Mouse (Mus musculus): ENCODE data around the gene Tmem120b.
A peak's percentile ranks its signal among the peaks of the same experiment; 100 is the strongest.

Gene Tmem120b

GRCm38 (mm10) chr5:123068115-123068514 lies at the start of gene Tmem120b:
TSS of gene Tmem120b (plus strand) at chr5:123068415.
- DNase-seq (ENCODE audit: low spot score) = no peak

- DNase-seq (ENCODE audit: low spot score) = peak; percentile 40
Measured at GRCm38 (mm10) chr5:123019336-123020016, 48.7 kb upstream of the Tmem120b start.

GRCm38 (mm10) chr5:123020426-123020825 lies 47.8 kb upstream of the Tmem120b start:
- no peak for DNase-seq (ENCODE audit: low spot score)

DNA sequence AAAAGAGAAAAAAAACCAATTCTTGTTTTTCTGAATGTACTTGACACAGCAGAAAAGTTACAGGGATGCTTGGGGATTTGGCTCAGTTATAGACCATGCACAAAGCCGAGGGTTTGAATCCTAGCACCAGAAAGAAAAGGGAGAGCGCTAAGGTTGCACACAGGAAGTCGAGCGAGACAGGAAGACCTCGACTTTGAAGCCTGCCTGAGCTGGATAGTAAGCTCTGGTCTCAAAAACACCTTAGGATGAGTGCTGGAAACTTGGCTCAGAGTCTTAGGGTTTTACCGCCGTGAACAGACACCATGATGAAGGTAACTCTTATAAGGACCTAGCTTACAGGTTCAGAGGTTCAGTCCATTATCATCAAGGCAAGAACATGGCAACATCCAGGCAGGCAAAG lies 46.8 kb upstream of the Tmem120b start:
- no peak for DNase-seq (ENCODE audit: low spot score)

GRCm38 (mm10) chr5:123023049-123023448 lies 45.2 kb upstream of the Tmem120b start:
- DNase-seq (ENCODE audit: low spot score) = peak; percentile 66

- DNase-seq (ENCODE audit: low spot score) = no peak
Measured at GRCm38 (mm10) chr5:123024312-123024711, 43.9 kb upstream of the Tmem120b start.

GRCm38 (mm10) chr5:123024965-123025573 lies 43.1 kb upstream of the Tmem120b start:
- peak; percentile 48 for DNase-seq (ENCODE audit: low spot score)

GRCm38 (mm10) chr5:123026414-123026813 lies 41.8 kb upstream of the Tmem120b start:
- no peak for DNase-seq (ENCODE audit: low spot score)

DNA sequence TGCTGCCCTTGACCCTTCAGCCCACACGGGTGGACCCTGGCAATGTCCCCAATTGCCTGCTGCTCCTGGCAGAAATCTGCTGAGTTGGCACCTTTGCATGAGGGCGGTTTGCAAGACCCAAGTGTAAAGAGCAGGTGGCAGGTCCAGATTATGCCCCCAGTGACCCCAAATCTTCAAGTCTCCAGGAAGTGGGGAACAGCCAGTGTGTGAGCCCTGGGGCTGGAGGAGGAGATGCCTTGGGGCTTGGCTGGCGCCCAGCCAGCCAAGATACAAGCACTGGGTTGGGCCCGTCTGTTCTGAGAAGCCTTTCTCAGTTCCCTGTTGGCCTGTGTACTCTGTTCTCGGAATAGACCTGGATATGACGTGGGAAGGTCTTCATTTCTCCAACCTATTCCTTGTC lies 40.8 kb upstream of the Tmem120b start:
- no peak for DNase-seq (ENCODE audit: low spot score)

DNA sequence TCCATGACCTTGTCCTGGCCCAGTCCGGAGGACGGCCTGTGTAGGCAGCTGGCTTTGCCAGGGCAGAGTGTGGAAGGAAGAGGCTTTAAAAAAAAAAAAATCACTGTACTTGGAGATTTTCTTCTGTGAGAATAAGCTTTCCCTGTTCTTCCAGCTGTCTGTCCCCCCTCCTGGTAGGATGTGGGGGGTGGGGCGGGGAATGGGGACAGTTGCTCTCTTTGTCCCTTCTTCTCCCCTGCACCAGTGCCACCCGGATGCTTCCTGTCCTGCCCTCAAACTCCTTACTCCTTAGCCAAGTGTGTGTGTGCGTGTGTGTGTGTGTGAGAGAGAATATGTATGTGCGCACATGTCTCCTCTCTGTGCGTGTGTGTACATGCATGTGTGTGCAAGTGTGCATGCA lies 38.5 kb upstream of the Tmem120b start:
- no peak for DNase-seq (ENCODE audit: low spot score)

DNA sequence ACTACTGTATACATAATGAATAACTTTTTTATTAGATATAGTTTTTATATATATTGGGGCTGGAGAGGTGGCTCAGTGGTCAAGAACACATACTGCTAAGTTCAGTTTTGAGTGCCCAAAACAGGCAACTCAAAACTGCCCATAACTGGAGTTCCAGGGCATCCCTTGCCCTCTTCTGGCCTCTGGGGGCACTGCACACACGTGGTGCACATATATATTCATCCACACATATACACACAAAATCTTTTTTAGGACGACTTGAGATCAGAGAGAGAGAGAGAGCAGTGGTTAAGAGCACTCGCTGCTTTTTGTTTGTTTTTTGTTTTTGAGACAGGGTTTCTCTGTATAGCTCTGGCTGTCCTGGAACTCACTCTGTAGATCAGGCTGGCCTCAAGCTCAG lies 36.9 kb upstream of the Tmem120b start:
- no peak for DNase-seq (ENCODE audit: low spot score)

DNA sequence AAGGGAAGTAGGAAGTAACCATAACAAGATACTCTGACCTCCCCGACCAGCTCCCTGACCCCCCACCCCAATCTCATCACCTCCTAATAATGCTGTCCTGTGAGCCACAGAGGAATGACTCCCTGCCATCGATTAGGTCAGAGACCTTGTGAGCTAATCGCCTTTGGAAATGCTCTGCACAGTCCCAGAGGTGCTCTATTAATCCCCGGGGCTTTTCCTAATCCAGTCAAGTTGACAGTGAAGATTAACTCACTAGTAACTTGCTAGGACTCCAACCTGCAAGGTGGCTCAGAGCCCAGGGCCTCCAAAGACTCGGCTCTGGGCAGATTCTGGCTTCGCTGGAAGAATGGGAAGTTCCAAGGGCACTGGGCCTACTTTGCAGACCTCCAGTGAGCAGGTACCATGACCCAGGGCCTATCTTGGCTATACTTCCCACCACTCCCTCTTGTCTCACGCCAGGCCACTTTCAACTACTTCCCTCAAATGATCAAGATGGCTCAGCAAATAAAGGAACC lies 34.5 kb upstream of the Tmem120b start:
- DNase-seq (ENCODE audit: low spot score) = no peak

DNA sequence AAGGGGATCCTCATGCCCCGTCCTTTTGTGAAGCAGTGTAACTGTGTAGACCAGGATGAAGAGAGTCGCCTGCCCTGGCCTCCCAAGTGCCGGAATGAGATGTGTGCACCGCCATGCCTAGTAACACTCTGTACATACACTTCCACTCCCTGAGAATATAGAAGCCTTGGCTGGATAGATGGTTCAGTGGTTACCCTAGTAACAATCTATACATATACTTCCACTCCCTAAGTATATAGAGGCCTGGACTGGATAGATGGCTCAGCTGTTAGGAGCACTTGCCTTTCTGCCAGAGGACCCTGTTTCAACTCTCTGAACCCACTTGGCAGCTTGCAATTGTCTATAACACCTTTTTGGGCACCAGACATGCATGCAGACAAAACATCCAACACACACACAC lies 33.1 kb upstream of the Tmem120b start:
- DNase-seq (ENCODE audit: low spot score) = no peak

DNA sequence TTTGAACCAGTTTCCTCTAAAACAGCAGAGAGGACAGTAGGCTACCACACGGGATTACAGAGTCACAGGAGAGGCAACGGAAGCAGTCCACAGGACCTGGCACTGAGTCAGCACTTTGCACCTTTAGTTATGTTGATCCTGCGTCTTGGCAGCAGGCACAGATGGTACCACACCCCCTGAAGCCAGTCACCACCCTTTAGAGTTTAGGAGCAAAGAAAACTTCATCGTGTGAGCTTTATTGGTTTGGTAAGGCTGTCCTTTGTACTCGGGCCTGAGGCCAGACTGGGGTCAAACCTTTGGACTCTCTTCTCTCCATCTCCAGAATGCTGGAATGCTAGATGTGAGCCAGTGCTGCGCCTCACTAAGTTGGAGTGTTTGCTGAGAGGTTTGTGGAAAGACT lies 32.7 kb upstream of the Tmem120b start:
- DNase-seq (ENCODE audit: low spot score) = no peak

DNA sequence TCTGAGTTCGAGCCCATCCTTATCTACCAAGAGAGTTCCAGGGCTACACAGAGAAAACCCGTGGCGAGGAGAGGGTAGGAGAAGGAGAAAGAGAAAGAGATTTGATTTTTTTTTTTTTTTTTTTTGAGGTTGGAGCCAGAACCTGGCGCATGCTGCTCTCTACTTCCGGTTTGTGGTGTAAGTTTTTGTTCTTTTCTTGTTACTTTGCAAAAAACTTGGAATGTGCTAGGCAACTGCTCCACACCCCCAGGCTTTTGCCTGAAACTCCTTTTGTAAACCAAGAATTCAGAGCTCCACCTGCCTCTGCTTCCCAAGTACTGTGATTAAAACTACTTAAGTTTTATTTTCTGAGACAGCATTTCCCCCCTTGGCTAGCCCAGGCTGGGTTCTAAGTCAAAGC lies 30.1 kb upstream of the Tmem120b start:
- no peak for DNase-seq (ENCODE audit: low spot score)

- peak; percentile 89 for DNase-seq (ENCODE audit: low spot score)
Measured at GRCm38 (mm10) chr5:123039120-123039752, 29.0 kb upstream of the Tmem120b start.

DNA sequence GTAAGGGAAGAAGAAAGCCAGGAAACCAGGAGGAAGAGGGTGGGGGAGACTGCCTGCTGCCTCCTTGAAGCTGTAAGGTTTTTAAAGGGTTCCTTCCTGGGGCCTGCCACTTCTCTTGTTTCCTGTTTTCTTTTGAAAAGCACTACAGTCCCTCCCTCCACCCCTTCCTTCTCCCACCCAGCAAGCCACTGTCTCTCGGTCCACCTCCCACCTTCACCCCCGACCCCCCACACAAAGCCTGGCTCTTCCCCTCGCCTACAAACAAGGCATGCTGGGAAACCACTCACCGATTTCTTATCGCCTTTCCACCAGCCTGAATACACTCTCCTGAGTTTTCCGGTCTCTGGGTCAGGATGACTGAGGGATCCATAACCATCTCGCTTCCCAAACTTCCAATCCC lies 27.4 kb upstream of the Tmem120b start:
- no peak for DNase-seq (ENCODE audit: low spot score)

DNA sequence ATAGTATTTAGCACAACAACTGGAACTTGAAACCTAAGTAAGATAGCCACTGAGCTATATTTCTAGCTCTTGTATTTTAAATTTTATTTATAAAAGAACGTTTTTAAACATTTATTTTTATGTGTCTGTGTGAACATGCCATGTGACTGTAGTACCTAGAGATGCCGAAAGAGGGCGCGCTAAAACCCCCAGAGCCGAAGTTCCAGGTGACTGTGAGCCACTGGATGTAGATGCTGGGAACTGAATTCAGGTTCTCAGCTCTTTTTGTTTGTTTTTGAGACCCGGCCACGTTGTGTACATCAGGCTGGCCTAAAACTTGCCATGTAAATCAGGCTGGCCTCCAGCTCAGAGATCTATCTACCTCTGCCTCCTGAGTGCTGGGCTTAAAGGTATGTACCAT lies 24.4 kb upstream of the Tmem120b start:
- no peak for DNase-seq (ENCODE audit: low spot score)

DNA sequence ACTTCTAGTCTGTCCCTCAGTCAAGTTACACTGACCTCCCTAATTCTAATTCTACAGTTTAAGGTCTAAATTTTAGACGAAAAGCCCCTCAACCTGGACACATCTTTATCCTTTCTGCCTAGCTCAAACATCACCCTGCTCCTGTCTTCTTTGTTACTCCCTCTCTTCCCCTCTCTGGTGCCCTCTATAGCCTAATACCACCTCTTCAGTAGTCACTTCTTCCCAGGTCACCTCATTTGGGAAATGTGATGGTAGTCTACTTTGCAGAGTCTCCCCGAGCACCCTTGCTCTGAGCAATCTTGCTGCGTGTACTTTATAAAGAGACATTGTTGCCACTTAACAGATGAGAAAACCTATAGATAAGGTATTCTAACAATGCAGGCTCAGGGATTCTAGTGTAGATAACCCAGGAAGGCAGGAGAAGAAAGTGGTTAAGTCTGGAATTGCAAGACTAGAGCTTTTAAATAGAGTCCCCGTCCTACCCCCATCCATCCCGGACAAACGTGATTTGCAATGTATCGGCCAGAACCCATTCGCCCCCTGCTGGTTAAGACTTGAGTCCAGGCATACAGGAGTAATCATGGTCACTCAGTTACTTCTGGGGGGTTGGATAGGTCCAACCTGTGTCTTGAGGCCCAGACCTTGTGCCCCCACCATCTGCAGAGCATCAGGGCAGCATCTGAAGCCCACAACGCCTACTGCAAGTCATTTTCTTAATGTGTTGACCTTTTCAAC lies 22.5 kb upstream of the Tmem120b start:
- peak; percentile 83 for DNase-seq (ENCODE audit: low spot score)

DNA sequence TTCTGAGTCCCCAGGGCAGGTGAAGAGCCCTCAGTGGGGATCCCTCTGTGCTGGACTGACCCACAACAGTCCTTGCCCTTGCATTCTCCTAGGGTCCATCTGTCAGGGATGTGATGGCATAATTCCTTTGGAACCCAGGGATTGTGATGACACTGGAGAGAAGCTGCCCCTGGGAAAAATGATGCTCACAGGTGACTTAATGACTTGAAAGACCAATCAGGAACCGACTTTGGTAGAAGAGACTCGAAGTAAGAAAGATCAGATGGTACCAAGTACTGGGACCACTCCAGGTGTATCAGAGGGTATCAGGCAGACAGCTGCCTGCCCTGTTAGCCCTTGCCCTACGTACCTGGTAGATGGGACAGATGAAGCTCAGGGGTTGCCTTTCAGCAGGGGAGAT lies 21.3 kb upstream of the Tmem120b start, which contains the start of gene Morn3:
Morn3 (minus strand) TSS at position 101 of the 400 bp plus-strand sequence.
- no peak for DNase-seq (ENCODE audit: low spot score)

GRCm38 (mm10) chr5:123049271-123049670 lies 18.9 kb upstream of the Tmem120b start:
- peak; percentile 46 for DNase-seq (ENCODE audit: low spot score)

DNA sequence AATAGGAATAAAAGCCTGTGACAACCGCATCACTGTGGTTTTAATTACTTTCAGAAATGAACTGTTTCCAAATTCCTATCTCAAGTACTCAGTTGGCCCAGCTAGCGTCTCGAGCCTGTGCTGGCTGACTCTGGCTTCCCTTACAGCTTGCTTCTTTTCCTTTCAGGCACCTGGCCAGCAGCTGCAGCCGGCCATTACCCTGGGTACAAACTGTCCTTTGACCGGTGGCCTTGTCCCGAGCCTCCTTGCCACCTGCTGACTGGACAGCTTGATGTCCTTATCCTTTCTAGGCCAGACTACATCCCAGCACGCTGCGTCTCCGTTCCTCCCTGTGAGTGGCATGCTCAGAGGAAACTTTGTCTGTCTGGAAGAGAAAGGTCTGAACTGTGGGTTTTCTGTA lies 17.3 kb upstream of the Tmem120b start:
- DNase-seq (ENCODE audit: low spot score) = no peak

Measured in lung, postnatal 25 days (tissue).